Mouse (Mus musculus): ENCODE results near the gene Cldn12.

Gene Cldn12

GRCm38 (mm10) chr5:5514196-5515076 lies at the start of gene Cldn12:
Cldn12 (minus strand) TSS chr5:5514958.
- peak; percentile 34 to 69 for DNase-seq (ENCODE audit: low spot score in 2 of 2)

GRCm38 (mm10) chr5:5562435-5562834 lies 47.7 kb upstream of the Cldn12 start:
- DNase-seq (ENCODE audit: low spot score in 2 of 2) = no peak

DNA sequence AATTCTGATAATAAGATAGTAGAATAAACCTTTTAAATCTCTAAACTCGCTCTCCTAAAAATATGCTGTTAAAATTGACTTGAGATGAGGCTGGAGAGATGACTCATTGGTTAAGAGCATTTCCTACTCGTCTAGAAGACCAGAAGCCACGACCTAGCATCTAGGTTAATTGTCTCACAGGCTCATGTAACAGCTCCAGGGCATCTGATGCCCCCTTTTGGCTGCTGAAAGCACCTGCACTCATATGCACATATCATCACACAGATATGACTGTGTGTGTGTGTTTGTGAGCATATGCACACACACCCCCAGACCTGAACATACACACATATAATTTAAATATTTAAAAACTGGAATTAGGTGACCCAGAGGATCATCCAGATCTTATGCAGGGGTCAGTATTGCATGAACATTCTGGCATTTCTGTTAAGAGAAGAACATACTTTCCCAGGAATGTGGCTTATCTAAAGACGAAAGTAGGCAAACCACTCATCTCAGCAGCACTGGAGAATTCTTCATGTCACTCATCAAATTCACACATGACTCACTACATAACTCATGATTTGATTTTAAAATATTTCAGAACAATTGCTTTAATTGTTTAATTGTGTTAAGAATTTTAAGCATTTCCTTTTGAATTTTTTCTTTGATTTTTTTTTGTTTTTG lies 46.4 kb upstream of the Cldn12 start:
- DNase-seq (ENCODE audit: low spot score in 2 of 2) = no peak

DNA sequence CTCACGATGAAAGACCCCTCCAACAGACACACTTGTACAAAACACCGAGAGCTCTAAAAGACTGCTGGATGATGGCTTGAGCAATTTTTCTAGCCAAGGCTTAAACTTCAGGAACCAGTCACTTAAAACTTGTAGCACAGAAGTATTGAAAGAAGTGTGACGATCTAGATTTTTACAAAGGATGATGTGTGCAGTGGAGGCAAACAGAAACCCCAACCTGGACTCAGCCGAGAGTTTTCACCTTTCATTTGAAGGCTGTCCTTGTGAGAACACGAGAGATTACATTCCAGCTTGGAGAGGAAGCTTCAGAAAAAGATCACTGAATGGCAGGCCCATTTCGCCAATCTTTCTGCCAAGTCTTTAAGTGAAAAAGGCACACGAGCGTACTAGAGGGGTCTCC lies 45.0 kb upstream of the Cldn12 start:
- no peak for DNase-seq (ENCODE audit: low spot score in 2 of 2)

- peak; percentile 82 to 92 for DNase-seq (ENCODE audit: low spot score in 2 of 2)
Observed at GRCm38 (mm10) chr5:5559079-5559740, 44.5 kb upstream of the Cldn12 start, which contains the start of gene Gtpbp10. Gtpbp10 (minus strand) TSS chr5:5559538.

DNA sequence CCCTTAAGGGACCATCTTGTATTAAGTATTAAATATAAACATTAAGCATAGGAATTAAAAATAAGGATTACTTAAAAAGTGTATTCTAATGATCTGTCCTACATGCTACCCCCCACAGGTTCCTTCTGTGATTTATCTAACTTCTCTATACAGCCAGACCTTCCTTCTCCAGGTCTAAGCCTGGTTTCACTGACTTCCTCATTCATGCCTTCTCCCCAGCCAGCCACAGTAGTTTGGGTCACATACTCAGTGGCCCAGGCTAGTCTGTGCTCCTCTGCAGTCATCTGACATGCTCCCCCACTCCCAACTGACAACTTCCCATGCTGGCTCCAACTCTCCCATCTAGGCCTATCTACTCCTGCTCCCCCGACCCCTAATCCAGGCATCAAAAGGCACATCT lies 36.4 kb upstream of the Cldn12 start:
- no peak for DNase-seq (ENCODE audit: low spot score in 2 of 2)

- no peak for DNase-seq (ENCODE audit: low spot score in 2 of 2)
Observed at GRCm38 (mm10) chr5:5540385-5540784, 25.6 kb upstream of the Cldn12 start.

- DNase-seq (ENCODE audit: low spot score in 2 of 2) = no peak
Observed at GRCm38 (mm10) chr5:5539771-5540170, 25.0 kb upstream of the Cldn12 start.

DNA sequence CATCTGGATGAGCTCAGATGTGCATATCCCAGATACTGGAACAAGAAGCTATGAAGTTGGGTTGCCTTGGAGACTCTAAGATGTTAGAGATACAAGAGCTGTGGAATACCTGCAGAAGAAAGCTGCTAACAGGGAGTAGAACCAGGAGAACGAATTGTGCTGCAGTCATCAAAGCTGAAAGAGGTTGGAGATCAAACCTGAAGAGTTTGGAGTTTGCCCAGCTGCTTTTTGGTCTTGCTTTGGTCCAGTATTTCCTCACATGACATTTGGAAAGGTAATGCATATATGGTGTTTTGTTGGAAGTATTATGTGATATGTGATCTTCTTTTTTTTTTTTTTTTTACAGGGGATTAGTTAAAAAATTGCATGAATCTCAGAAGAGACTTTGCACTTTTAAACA lies 21.4 kb upstream of the Cldn12 start:
- DNase-seq (ENCODE audit: low spot score in 2 of 2) = no peak

DNA sequence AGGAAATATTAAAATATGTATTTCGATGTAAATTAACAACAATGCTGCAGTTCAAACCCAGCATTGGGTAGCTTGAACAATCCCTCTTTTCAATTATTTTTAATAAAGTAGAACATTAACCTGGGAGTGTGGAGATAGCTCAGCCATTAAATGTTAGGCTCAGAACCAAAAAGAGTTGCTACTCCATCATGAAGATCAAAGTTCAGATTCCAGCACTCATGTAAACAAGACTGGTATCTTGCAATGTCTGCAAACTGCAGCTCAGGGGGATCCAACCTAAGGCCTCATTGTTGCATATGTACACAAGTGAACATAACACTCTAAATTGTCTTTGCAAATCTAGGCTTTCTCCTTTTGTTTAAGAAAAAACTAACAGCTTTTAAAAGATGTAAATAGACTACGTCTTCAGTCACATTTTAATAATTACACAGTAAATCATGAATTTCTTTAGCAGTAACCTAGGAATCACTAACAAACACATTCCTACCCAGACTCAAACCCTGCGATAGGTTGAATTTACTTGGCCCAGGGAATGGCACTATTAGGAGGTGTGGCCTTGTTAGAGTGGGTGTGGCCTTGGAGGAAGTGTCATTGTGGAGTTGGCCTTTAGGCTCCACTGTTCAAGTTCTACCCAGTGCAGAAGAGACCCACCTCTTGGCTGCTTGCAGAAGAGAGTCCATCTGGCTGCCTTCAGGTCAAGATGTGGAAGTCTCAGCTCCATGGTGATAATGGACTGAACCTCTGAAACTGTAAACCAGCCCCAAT lies 19.1 kb upstream of the Cldn12 start:
- no peak for DNase-seq (ENCODE audit: low spot score in 2 of 2)

DNA sequence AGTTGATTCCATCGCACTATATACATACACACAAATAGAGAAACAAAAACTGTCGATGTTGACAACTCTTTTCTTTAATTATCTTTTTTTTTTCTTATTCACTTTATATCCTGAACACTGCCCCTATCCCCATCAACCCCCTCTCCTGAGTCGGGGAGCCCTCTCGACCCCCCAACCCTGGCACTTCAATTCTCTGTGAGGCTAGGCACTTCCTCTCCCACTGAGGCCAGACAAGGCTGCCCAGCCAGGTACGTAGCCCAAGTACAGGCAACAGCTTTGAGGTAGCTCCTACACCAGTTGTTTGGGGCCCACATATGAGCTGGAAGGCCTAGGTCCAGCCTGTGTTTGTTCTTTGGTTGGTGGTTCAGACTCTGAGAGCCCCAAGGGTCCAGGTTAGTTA lies 653 bp upstream of the Cldn12 start:
- no peak for DNase-seq (ENCODE audit: low spot score in 2 of 2)

DNA sequence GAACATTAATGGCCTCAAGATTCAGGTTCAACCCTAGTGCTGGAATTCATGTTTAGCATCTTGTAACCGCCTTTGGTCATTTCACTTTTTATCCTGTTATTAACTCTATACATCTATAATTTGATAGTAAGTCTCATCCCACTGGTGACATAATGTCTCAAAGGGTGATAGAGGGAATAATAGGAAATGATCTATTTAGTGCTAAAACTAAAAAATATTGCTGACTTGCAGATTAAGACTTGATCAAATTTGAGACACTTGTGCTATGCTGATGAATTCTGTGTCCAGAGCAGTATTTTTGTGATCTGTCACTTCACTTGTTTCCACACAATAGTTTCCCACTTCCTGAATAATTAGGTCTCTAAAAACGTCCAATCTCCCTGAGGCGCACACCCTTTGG lies 3.4 kb downstream of the Cldn12 start:
- no peak for DNase-seq (ENCODE audit: low spot score in 2 of 2)

DNA sequence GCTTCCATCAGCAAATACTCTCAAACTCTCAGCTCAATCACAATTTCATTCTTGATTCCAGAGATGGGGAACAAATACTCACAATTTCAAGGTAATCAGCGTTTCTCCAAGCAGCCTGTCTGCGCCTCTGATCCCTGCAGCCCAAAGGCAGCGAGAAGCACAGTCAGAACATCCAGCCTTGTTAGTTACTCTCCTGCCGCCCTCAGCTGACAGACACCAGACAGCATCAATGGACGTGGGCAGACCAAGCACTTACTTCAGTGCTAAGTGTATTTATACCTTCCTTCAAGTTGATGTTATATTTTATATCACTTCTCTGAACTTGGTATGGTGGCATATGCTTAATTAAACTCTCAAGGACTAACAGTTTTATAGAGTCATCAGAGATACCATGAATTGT lies 3.8 kb downstream of the Cldn12 start:
- DNase-seq (ENCODE audit: low spot score in 2 of 2) = no peak

GRCm38 (mm10) chr5:5510304-5510887 lies 4.4 kb downstream of the Cldn12 start:
- DNase-seq (ENCODE audit: low spot score in 2 of 2) = no peak

DNA sequence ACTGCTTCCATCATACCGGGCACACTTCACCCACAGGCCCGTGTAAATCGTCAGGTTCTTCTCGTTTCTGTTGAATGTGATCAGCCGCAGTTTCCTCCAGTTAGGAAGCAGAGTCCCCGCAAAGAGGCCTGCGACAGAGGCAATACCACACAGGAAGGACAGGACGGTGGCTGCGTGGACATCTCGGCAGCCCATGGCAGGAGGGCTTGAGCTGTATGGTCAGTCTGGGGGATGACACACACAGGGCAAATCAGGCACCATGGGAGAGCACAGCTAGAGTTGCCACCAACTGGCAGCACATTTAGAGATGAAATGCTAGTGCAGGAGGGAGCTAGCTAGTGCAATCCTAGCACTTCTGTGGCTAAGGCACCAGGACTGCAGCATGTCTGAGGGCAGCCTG lies 6.5 kb downstream of the Cldn12 start:
- DNase-seq (ENCODE audit: low spot score in 2 of 2) = no peak

GRCm38 (mm10) chr5:5507701-5508225 lies 7.0 kb downstream of the Cldn12 start:
- DNase-seq (ENCODE audit: low spot score in 2 of 2) = peak in 1 of 2 experiments; percentile 54

GRCm38 (mm10) chr5:5504456-5504855 lies 10.3 kb downstream of the Cldn12 start:
- no peak for DNase-seq (ENCODE audit: low spot score in 2 of 2)

DNA sequence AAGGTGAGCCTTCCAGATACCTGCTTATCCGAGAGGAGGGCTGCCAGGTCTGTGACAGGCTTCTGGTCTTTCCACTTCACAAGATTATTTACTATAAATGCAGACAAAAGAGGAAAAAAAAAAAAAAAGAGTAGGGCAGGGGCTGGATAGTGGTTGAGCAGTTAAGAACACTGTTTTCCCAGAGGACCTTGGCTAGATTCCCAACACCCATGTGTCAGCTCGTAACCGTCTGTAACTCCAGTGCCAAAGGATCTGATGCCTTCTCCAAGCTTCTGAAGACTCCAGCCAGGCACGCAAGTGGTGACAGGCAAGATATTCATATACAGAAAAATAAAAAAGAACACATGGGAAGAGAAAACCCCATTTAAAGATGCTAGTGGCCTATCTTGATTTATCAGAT lies 11.4 kb downstream of the Cldn12 start:
- DNase-seq (ENCODE audit: low spot score in 2 of 2) = no peak

DNA sequence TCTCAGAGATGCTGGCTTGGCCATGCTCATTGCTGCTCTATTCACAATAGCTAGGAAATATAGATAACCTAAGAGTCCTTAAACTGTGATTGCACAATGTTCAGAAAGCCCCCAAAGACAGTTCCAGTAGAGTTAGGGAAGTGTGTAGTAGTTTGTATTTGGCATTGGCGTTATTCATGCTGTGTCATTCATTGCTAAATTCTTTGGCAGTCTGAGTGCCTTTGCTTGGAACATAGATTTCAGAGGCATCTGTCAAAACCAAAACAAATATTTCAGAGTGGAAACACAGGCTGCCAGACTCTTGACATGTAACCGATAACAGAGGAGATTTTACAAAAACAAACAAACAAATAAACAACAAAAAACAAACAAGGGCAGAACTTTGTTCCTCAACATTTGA lies 13.2 kb downstream of the Cldn12 start:
- DNase-seq (ENCODE audit: low spot score in 2 of 2) = no peak

DNA sequence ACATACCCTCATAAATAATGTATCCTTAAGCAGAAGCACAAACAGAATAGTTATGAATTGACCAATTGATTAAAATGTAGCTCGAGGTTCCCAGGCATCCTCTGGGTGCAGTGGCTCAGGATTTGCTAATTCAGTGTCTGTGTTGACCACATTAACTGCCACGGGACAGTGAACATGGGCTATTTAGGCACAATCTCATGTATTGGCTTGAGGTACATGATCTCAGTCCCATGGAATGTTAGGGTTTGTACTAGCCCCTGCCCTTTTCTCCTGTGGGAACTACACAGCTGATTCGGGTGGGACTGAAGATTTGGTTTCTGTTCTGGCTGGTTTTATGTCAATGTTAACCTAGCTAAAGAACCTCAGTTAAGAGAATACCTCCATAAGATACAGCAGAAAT lies 18.4 kb downstream of the Cldn12 start:
- no peak for DNase-seq (ENCODE audit: low spot score in 2 of 2)

DNA sequence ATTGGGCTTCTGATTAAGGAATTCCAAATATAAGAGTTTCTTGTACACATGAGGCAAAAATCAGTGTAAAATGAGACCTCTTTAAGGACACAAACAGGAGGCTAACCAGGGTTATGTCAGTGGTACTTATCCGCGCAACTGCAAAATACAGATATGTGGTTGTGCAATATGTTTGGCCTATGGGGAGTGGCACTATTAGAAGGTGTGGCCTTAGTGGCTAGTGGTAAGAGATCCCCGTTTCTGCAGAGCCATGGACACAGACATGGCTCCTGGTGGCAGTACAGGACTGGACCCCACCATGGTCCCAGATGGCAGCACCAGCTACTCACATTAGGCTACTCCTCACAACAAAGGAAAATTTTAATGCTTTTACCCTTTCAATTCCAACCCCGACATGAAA lies 19.7 kb downstream of the Cldn12 start:
- DNase-seq (ENCODE audit: low spot score in 2 of 2) = no peak
